Mouse (Mus musculus) frontal cortex, postnatal 36 days (tissue): Measurements from ENCODE around the gene Ralgds.

Experiments used
- DNase-seq, 2 experiments: peaks; one replicate each; pipeline ENCODE4 v3.0.0; 2022; ENCODE audit warnings: low spot score in 2 of 2

Ralgds gene

GRCm38 (mm10) chr2:28563303-28563702 is 50.4 kb downstream of the Ralgds start, which contains the start of gene Cel:
TSS of gene Cel (minus strand) at chr2:28563403.
- no peak for DNase-seq

- DNase-seq: no peak
Measured at GRCm38 (mm10) chr2:28563830-28564229, 50.9 kb downstream of the Ralgds start.

- DNase-seq: no peak
Measured at GRCm38 (mm10) chr2:28564380-28564779, 51.5 kb downstream of the Ralgds start.

GRCm38 (mm10) chr2:28566545-28566944 is 53.6 kb downstream of the Ralgds start:
- no peak for DNase-seq

- DNase-seq: no peak
Measured at GRCm38 (mm10) chr2:28569903-28570302, 57.0 kb downstream of the Ralgds start.

- DNase-seq: no peak
Measured at GRCm38 (mm10) chr2:28575341-28575740, 62.4 kb downstream of the Ralgds start.

GRCm38 (mm10) chr2:28576815-28577214 is 63.9 kb downstream of the Ralgds start:
- no peak for DNase-seq

- DNase-seq: peak in 1 of 2 experiments; percentile 33
Measured at GRCm38 (mm10) chr2:28578003-28578402, 65.1 kb downstream of the Ralgds start.

GRCm38 (mm10) chr2:28582647-28583353 is 69.9 kb downstream of the Ralgds start:
- peak; percentile 92 to 93 for DNase-seq

GRCm38 (mm10) chr2:28583651-28584050 is 70.7 kb downstream of the Ralgds start, which contains the start of gene Gtf3c5:
TSS of gene Gtf3c5 (minus strand) at chr2:28583751.
- no peak for DNase-seq

GRCm38 (mm10) chr2:28585043-28585571 is 72.2 kb downstream of the Ralgds start:
- DNase-seq: peak; percentile 62 to 82

GRCm38 (mm10) chr2:28585730-28586129 is 72.8 kb downstream of the Ralgds start:
- DNase-seq: no peak

GRCm38 (mm10) chr2:28588574-28588973 is 75.6 kb downstream of the Ralgds start:
- no peak for DNase-seq

GRCm38 (mm10) chr2:28591479-28591878 is 78.6 kb downstream of the Ralgds start:
- DNase-seq: no peak

- DNase-seq: peak in 1 of 2 experiments; percentile 26
Measured at GRCm38 (mm10) chr2:28592809-28593208, 79.9 kb downstream of the Ralgds start.

- no peak for DNase-seq
Measured at GRCm38 (mm10) chr2:28596021-28596420, 83.1 kb downstream of the Ralgds start.

- no peak for DNase-seq
Measured at GRCm38 (mm10) chr2:28596998-28597397, 84.1 kb downstream of the Ralgds start.

- DNase-seq: no peak
Measured at GRCm38 (mm10) chr2:28597733-28598547, 85.0 kb downstream of the Ralgds start.

GRCm38 (mm10) chr2:28598692-28599568 is 86.0 kb downstream of the Ralgds start:
- DNase-seq: no peak

- no peak for DNase-seq
Measured at GRCm38 (mm10) chr2:28599569-28599900, 86.6 kb downstream of the Ralgds start.

- no peak for DNase-seq
Measured at GRCm38 (mm10) chr2:28601720-28602590, 89.0 kb downstream of the Ralgds start.
